Mouse (Mus musculus) limb, embryonic 10.5 days (tissue): ENCODE data around the gene Ubr7. TPM values are rescaled to one million over a fixed set of nuclear protein-coding genes. Genes with fewer than 3 reads are reported as not detected.

Experiments used
- DNase-seq: peaks from one replicate; pipeline ENCODE4 v3.0.0-alpha.2; 2017; ENCODE audit warnings: low spot score
- H3K27ac ChIP-seq: fragments of 300-500 bp; sonication (generic); 2 replicates; pipeline ENCODE4 v1.5.1; 2016; ENCODE audit warnings: mild to moderate bottlenecking
- H3K27me3 ChIP-seq: fragments of 300-500 bp; sonication (generic); 2 replicates; pipeline ENCODE4 v1.6.1; 2016; ENCODE audit warnings: low read depth, mild to moderate bottlenecking; ENCODE audit not compliant: poor library complexity, severe bottlenecking
- H3K36me3 ChIP-seq: fragments of 300-500 bp; sonication (generic); 2 replicates; pipeline ENCODE4 v1.6.1; 2016; ENCODE audit warnings: mild to moderate bottlenecking, moderate library complexity
- H3K4me1 ChIP-seq: fragments of 300-500 bp; sonication (generic); 2 replicates; pipeline ENCODE4 v1.6.1; 2016
- H3K4me3 ChIP-seq: fragments of 300-500 bp; sonication (generic); 2 replicates; pipeline ENCODE4 v1.5.1; 2016; ENCODE audit warnings: mild to moderate bottlenecking, moderate library complexity
- H3K9me3 ChIP-seq: fragments of 300-500 bp; sonication (generic); replicated peaks from 2 replicates; pipeline ENCODE4 v1.6.1; 2016; ENCODE audit warnings: mild to moderate bottlenecking
- WGBS: fragments of 180-500 bp; shearing (Covaris S2); methylation state at CpG from one replicate; pipeline ENCODE4 v1.1.7; 2016; 5-methylcytosine and 5-hydroxymethylcytosine counted together
- polyA plus RNA-seq: library from polyadenylated mRNA; unstranded; fragments of >200 nt; fragmentation: Nextera tagmentation; extraction: Ambion mirVana; gene quantifications from 2 replicates; pipeline ENCODE4 v1.2.1, GENCODE M21; 2016

Gene Ubr7
- polyA plus RNA-seq, 1 experiment from 2014 or later, result 56.5 TPM

DNA sequence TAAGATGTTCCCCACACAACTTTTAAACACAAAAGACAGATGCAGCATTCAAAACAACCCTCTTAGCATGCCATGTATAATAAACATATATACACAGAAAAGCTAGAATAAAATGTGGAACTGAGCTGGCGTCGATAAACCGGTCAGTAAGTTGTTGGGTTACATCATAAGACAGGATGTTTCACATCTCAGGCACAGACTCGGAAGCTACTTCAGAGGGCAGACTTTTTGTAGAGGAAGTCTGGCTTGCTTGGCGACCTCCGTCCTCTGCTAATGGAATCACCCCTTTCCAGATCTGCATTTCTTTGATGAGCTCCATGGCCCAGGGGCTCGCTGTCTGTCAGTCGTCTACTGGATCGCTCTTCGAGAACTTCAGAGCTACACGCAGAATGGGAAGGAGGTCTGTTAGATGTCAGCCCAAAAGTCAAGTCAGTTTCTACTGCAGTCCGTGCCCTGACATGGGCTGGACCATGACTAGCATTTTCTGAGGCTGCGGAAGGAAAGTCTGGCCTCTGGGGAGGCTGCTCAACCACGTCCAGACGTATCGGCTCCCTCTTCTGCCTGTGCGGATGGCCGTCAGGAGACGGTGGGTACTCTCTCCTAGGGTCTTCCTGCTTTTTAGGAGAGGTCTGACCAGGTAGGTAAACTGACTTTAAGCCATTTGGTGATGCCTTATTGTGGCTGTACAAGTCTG, 27.3 kb downstream of the Ubr7 start:
- Histone ChIP-seq H3K36me3 (peaks cover 77% of the 10 kb centered on the region), H3K4me3 (no peak overlapping the region), H3K9me3 (no peaks in the 10 kb centered on the region), H3K27ac (no peak overlapping the region), H3K27me3 (no peaks in the 10 kb centered on the region), H3K4me1 (no peaks in the 10 kb centered on the region)
- WGBS, result 89% methylated on average over 19 of the region's 19 CpGs
- DNase-seq, result no peak

DNA sequence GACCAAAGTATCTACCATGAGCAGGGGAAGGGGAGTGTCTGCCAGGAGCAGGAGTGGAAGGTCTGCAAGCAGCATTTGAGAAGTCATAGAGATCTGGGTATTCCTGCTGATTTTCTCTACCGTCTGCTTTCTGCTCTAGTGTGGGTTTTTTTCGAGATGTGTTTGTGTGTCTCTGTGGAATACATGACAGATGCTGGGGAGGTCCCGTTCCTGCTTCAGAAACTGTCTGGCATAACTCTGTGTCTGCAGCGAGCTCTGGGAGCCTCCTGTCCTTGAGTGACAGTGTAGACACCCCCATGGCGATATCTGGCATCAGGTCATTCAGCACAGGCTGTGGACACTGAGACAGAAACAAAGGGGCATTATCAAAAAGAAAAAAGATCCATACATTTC, 27.8 kb downstream of the Ubr7 start:
- 90% methylated on average over 5 of the region's 5 CpGs for WGBS
- H3K27ac ChIP-seq, result no peak overlapping the region
- H3K36me3 ChIP-seq, result peaks cover 82% of the 10 kb centered on the region
- DNase-seq, result no peak
- H3K4me1 ChIP-seq, result no peaks in the 10 kb centered on the region
- no peaks in the 10 kb centered on the region for H3K9me3 ChIP-seq
- H3K27me3 ChIP-seq, result no peaks in the 10 kb centered on the region
- H3K4me3 ChIP-seq, result no peak overlapping the region

DNA sequence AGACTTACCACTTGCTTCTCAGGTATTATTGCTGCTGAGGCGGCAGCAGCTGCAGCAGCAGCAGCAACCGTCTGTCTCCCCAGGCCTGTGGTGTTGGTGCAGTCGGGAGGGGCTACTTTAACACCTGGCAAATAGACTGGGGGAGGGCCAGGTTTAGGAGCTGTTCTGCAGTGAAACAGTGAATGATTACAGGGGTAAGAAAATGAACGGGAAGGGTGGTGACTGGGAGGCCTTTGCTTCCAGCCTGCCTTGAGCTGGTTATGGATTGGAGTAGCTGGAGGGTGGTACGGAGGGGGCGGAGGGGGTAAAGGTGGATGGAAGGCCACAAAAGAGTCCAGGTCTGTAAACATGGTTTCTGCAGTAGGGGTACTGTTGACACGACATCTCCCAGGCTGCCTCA, 30.2 kb downstream of the Ubr7 start:
- no peak for DNase-seq
- Histone ChIP-seq H3K27ac (no peak overlapping the region), H3K36me3 (peaks cover 95% of the 10 kb centered on the region), H3K9me3 (no peaks in the 10 kb centered on the region), H3K4me3 (no peak overlapping the region), H3K4me1 (no peaks in the 10 kb centered on the region), H3K27me3 (no peaks in the 10 kb centered on the region)
- WGBS, result 86% methylated on average over 7 of the region's 7 CpGs

GRCm38 (mm10) chr12:102799528-102799927, 41.8 kb downstream of the Ubr7 start:
- no peak for DNase-seq
- Histone ChIP-seq H3K4me3 (no peak overlapping the region), H3K27ac (no peak overlapping the region), H3K9me3 (no peaks in the 10 kb centered on the region), H3K4me1 (no peaks in the 10 kb centered on the region), H3K36me3 (peaks cover 56% of the 10 kb centered on the region), H3K27me3 (no peaks in the 10 kb centered on the region)
- 89% methylated on average over 2 of the region's 2 CpGs for WGBS

GRCm38 (mm10) chr12:102814858-102815257, 57.1 kb downstream of the Ubr7 start:
- H3K27ac ChIP-seq, result no peak overlapping the region
- no peak for DNase-seq
- 93% methylated on average over 1 of the region's 1 CpGs for WGBS
- peaks cover 39% of the 10 kb centered on the region for H3K36me3 ChIP-seq
- no peak overlapping the region for H3K4me3 ChIP-seq
- H3K9me3 ChIP-seq, result no peaks in the 10 kb centered on the region
- no peaks in the 10 kb centered on the region for H3K4me1 ChIP-seq
- no peaks in the 10 kb centered on the region for H3K27me3 ChIP-seq

DNA sequence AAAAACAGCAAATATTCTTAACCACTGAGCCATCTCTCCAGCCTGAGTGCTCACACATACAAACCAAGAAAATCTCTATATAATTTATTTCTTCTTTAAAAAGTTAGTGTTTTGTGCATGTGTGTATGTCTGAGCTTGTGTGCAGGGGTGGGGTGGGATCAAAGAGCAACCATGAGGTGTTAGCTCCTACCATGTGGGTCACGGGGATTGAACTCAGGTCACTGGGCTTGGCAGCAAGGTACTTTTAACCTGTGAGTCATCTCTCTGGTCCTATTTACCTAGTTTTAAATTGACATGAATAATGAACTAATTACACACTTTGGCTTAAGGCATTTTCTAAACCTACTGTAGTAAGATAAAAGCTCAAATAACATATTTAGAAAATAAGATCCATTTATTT, 68.6 kb downstream of the Ubr7 start:
- no peaks in the 10 kb centered on the region for H3K4me1 ChIP-seq
- no peak for DNase-seq
- WGBS, result 95% methylated on average over 1 of the region's 1 CpGs
- H3K27me3 ChIP-seq, result no peaks in the 10 kb centered on the region
- no peaks in the 10 kb centered on the region for H3K9me3 ChIP-seq
- peaks cover 8% of the 10 kb centered on the region; the same call in 1 of the 2 replicates for H3K36me3 ChIP-seq
- no peak overlapping the region for H3K4me3 ChIP-seq
- no peak overlapping the region for H3K27ac ChIP-seq

- 91% methylated on average over 1 of the region's 1 CpGs for WGBS
- DNase-seq, result no peak
- no peaks in the 10 kb centered on the region for H3K27me3 ChIP-seq
- H3K27ac ChIP-seq, result no peak overlapping the region
- no peaks in the 10 kb centered on the region for H3K4me1 ChIP-seq
- no peaks in the 10 kb centered on the region for H3K9me3 ChIP-seq
- H3K36me3 ChIP-seq, result peaks cover 10% of the 10 kb centered on the region; the same call in 1 of the 2 replicates
- no peak overlapping the region for H3K4me3 ChIP-seq
These were observed 69.4 kb downstream of the Ubr7 start for GRCm38 (mm10) chr12:102827119-102827518.

Other genes starting within 250 kb of the Ubr7 start
- gene Chga, start 203.0 kb upstream of the Ubr7 start, polyA plus RNA-seq, result 0.15 and 0.23 TPM in 2 replicates
- gene Itpk1, start 53.0 kb upstream of the Ubr7 start, polyA plus RNA-seq, result 9.7 and 11.0 TPM in 2 replicates
- 34.8 and 38.8 TPM in 2 replicates for gene Moap1, start 14.3 kb upstream of the Ubr7 start, polyA plus RNA-seq
- 11.7 TPM in 2 replicates for gene Tmem251, start 14.2 kb upstream of the Ubr7 start, polyA plus RNA-seq
- not detected in 2 replicates for gene Gm28051, start 202 bp upstream of the Ubr7 start, polyA plus RNA-seq
- 46.1 and 52.2 TPM in 2 replicates for gene Gon7, start 164 bp upstream of the Ubr7 start, polyA plus RNA-seq
- gene Gm20604, start 705 bp downstream of the Ubr7 start, polyA plus RNA-seq, result 29.5 and 33.8 TPM in 2 replicates
- gene Btbd7, start 120.5 kb downstream of the Ubr7 start, polyA plus RNA-seq, result 14.4 and 18.2 TPM in 2 replicates
- not detected in 2 replicates for gene Cox8c, start 141.3 kb downstream of the Ubr7 start, polyA plus RNA-seq
- 0.05 TPM in 2 replicates for gene Unc79, start 190.9 kb downstream of the Ubr7 start, polyA plus RNA-seq